Mouse (Mus musculus) myocyte (in vitro differentiated cells): ENCODE data around the gene Antxr1. TPM values are rescaled to one million over a fixed set of nuclear protein-coding genes. Genes with fewer than 3 reads are reported as not detected.

Experiments used
- H3K27me3 ChIP-seq: one replicate; pipeline ENCODE4 v1.6.1; 2011; ENCODE audit not compliant: control insufficient read depth, insufficient read depth, insufficient read length
- H3K36me3 ChIP-seq: one replicate; pipeline ENCODE4 v1.6.1; 2011; ENCODE audit not compliant: control insufficient read depth, insufficient read depth
- H3K4me2 ChIP-seq: one replicate; pipeline ENCODE4 v1.6.1; 2011; ENCODE audit warnings: low read depth, control low read depth
- H3K4me3 ChIP-seq: one replicate; pipeline ENCODE4 v1.5.1; 2011; ENCODE audit warnings: mild to moderate bottlenecking, control low read depth, moderate library complexity
- H3K79me2 ChIP-seq: one replicate; pipeline ENCODE4 v1.6.1; 2011; ENCODE audit not compliant: control insufficient read depth, insufficient read depth
- H3ac ChIP-seq: one replicate; pipeline ENCODE4 v1.6.1; 2011; ENCODE audit not compliant: control insufficient read depth, insufficient read length
- CEBPB ChIP-seq: IDR thresholded peaks from 2 replicates; pipeline ENCODE4 v1.6.1; 2011; ENCODE audit warnings: mild to moderate bottlenecking, moderate library complexity; ENCODE audit not compliant: poor library complexity, insufficient read depth, severe bottlenecking
- E2F4 ChIP-seq: IDR thresholded peaks from one replicate; pipeline ENCODE4 v1.6.1; 2011; ENCODE audit warnings: mild to moderate bottlenecking, control low read depth, moderate library complexity; ENCODE audit not compliant: insufficient read depth
- MAX ChIP-seq: IDR thresholded peaks from one replicate; pipeline ENCODE4 v1.6.1; 2011; ENCODE audit warnings: low read depth, mild to moderate bottlenecking, control low read depth
- MYOD1 ChIP-seq, 3 experiments: IDR thresholded peaks; one replicate each; pipeline ENCODE4 v1.6.1; 2011; ENCODE audit warnings: control low read depth in 2 of 3, low read depth in 2 of 3, mild to moderate bottlenecking in 2 of 3, moderate library complexity in 1 of 3; ENCODE audit not compliant: insufficient read length in 2 of 3, control insufficient read depth in 1 of 3
- MYOG ChIP-seq, 3 experiments: IDR thresholded peaks; one replicate each; pipeline ENCODE4 v1.6.1; 2011; ENCODE audit warnings: control low read depth in 2 of 3, low read depth in 2 of 3, mild to moderate bottlenecking in 2 of 3; ENCODE audit not compliant: insufficient read length in 2 of 3, control insufficient read depth in 1 of 3, insufficient read depth in 1 of 3
- POLR2A ChIP-seq: IDR thresholded peaks from one replicate; pipeline ENCODE4 v1.6.1; 2011; ENCODE audit warnings: low read depth, mild to moderate bottlenecking, control low read depth, moderate library complexity; ENCODE audit not compliant: insufficient read length
- POLR2AphosphoS2 ChIP-seq: IDR thresholded peaks from one replicate; pipeline ENCODE4 v1.6.1; 2011; ENCODE audit warnings: low read depth, control low read depth; ENCODE audit not compliant: insufficient read length
- REST ChIP-seq: IDR thresholded peaks from one replicate; pipeline ENCODE4 v1.6.1; 2011; ENCODE audit warnings: mild to moderate bottlenecking, control low read depth, moderate library complexity; ENCODE audit not compliant: insufficient read depth, insufficient read length
- SRF ChIP-seq: IDR thresholded peaks from one replicate; pipeline ENCODE4 v1.6.1; 2011; ENCODE audit warnings: low read depth; ENCODE audit not compliant: control insufficient read depth, insufficient read length
- TCF12 ChIP-seq: IDR thresholded peaks from one replicate; pipeline ENCODE4 v1.6.1; 2011; ENCODE audit warnings: mild to moderate bottlenecking, control low read depth; ENCODE audit not compliant: poor library complexity, insufficient read depth, severe bottlenecking
- TCF3 ChIP-seq: IDR thresholded peaks from one replicate; pipeline ENCODE4 v1.6.1; 2011; ENCODE audit warnings: low read depth, control low read depth; ENCODE audit not compliant: insufficient read length
- USF1 ChIP-seq: IDR thresholded peaks from one replicate; pipeline ENCODE4 v1.6.1; 2011; ENCODE audit warnings: low read depth, mild to moderate bottlenecking, control low read depth, moderate library complexity
- polyA plus RNA-seq: library from polyadenylated mRNA; unstranded; fragments of >200 nt; fragmentation: generic; extraction: Trizol; gene quantifications from one replicate; pipeline ENCODE4 v1.2.1, GENCODE M21; 2012; ENCODE audit warnings: missing spikeins

Gene Antxr1
- polyA plus RNA-seq, 1 experiment = 8.6 TPM

DNA sequence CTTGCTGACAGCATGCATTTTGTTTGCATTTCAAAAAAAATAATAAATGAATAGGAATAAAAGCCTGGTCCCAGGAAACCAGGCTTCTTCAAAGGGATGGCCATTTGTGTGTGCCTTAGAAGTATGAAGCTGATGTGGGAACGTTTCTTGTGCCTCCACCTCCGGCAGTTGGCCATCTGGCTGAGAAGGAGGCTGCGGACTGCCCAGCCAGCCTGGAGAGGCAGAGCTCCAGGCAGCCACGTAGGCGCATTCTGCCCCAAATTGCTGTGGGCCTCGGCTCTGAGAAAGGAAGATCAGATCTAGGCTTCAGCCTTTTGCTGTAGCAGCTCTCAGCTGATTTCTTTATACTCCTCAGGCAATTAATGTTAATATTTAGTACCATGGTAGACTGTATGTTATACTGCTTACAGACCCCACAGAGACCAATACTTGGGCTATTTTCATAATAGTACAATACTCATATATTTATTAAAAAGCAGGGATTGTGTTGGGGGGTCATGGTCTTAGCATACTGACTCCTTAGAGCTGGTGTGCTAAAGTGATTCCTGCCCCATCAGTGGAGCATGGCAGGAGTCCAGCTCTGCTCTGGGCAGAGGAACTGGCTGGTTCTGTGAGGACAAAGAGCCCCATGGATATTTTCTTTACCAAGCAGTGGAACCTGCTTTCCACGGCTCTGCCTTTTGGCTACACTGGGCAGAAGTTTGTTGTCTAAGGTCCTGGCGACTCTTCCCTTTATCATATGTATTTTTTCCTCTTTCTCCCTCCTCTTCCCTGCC is 169.9 kb downstream of the Antxr1 start:
- TF ChIP-seq USF1 (no peak), POLR2A (no peak), MAX (no peak), SRF (no peak), REST (no peak), POLR2AphosphoS2 (no peak), TCF12 (no peak), MYOD1 (IDR thresholded peaks at IDR 0.05; ENCODE audit: control insufficient read depth in 1 of 3, insufficient read length in 2 of 3, low read depth in 2 of 3) (no peak), TCF3 (no peak), MYOG (IDR thresholded peaks at IDR 0.05; ENCODE audit: control insufficient read depth in 1 of 3, insufficient read depth in 1 of 3, insufficient read length in 2 of 3, low read depth in 2 of 3) (no peak)
- H3K4me3 ChIP-seq = no peak overlapping the region
- no peaks in the 10 kb centered on the region for H3K79me2 ChIP-seq
- no peak overlapping the region for H3K4me2 ChIP-seq
- no peak overlapping the region for H3ac ChIP-seq
- H3K27me3 ChIP-seq = no peaks in the 10 kb centered on the region
- no peaks in the 10 kb centered on the region for H3K36me3 ChIP-seq

DNA sequence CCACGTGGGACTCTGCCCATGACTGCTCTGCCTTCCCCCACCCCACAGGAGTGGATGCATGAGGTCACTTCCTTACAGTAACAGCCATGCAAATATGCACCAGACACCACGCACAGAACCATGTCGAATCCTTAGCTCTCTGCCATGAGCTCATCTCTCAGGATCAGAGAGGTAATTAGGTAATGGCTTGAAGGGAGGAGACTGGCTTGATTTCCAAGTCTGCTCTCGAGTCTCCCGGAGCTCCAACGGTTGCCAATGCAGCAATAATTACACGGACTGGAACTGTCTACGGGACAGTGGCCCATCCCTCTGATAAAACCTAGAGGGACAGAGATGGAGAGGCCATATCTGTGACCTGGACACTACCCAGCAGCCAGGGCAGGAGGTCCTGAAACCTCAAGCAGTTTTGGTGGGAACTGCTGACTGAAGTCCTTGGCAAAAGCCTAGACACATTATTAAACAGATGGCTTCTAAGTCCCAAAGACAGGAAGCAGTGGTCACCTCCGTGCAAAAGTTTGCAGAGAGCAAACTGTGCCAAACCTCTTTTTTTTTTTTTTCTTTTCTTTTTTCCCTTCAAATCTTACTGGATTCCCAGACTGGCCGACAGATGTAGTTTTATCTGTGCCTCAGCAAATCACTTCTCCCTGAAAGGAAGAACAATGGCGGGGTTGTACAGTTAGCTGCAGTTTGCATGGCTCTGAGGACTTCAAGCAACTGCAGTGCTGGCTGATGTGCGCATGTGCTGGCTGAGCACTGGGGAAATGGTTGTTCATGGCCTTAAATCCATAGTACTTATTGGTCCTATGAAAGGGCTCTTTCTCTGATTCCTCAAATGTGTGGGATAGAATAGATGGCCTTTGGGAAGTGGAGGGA is 174.0 kb downstream of the Antxr1 start:
- no peaks in the 10 kb centered on the region for H3K27me3 ChIP-seq
- no peak for TF ChIP-seq E2F4
- no peak for TF ChIP-seq TCF12
- TF ChIP-seq MAX = no peak
- no peak for TF ChIP-seq REST
- no peak for TF ChIP-seq MYOD1 (IDR thresholded peaks at IDR 0.05; ENCODE audit: control insufficient read depth in 1 of 3, insufficient read length in 2 of 3, low read depth in 2 of 3)
- no peak for TF ChIP-seq SRF
- TF ChIP-seq MYOG (IDR thresholded peaks at IDR 0.05; ENCODE audit: control insufficient read depth in 1 of 3, insufficient read depth in 1 of 3, insufficient read length in 2 of 3, low read depth in 2 of 3) = no peak
- no peak for TF ChIP-seq USF1
- no peak for TF ChIP-seq TCF3
- no peak for TF ChIP-seq POLR2AphosphoS2
- TF ChIP-seq POLR2A = no peak
- TF ChIP-seq CEBPB = no peak
- H3K4me2 ChIP-seq = no peak overlapping the region
- no peaks in the 10 kb centered on the region for H3K79me2 ChIP-seq
- H3K4me3 ChIP-seq = no peak overlapping the region
- H3K36me3 ChIP-seq = no peaks in the 10 kb centered on the region
- no peak overlapping the region for H3ac ChIP-seq

DNA sequence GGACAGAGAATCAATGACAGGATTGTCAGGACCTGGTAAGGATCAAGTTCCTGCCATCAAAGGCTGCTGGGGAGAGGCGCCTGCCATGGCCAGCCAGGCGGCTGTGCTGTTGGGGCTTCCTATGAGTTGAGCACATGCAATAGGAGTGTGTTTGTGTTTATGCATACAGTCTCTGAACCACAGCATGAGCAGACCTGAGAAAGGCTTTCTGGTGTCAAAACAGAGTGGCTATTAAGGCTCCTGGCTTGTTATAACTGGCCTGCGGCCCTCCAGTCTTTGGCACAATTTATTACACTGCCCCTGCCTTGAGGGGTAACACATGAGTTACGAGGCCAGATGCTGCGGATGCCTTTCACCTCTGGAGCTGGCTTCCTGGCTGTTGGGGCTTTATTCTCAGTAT is 175.4 kb downstream of the Antxr1 start:
- no peaks in the 10 kb centered on the region for H3K36me3 ChIP-seq
- no peak overlapping the region for H3ac ChIP-seq
- no peak for TF ChIP-seq USF1
- TF ChIP-seq POLR2A = no peak
- TF ChIP-seq CEBPB = no peak
- no peak for TF ChIP-seq SRF
- no peak for TF ChIP-seq POLR2AphosphoS2
- no peak for TF ChIP-seq E2F4
- no peak for TF ChIP-seq MAX
- TF ChIP-seq MYOG (IDR thresholded peaks at IDR 0.05; ENCODE audit: control insufficient read depth in 1 of 3, insufficient read depth in 1 of 3, insufficient read length in 2 of 3, low read depth in 2 of 3) = no peak
- no peak overlapping the region for H3K4me2 ChIP-seq
- H3K27me3 ChIP-seq = no peaks in the 10 kb centered on the region
- H3K79me2 ChIP-seq = no peaks in the 10 kb centered on the region
- H3K4me3 ChIP-seq = no peak overlapping the region

DNA sequence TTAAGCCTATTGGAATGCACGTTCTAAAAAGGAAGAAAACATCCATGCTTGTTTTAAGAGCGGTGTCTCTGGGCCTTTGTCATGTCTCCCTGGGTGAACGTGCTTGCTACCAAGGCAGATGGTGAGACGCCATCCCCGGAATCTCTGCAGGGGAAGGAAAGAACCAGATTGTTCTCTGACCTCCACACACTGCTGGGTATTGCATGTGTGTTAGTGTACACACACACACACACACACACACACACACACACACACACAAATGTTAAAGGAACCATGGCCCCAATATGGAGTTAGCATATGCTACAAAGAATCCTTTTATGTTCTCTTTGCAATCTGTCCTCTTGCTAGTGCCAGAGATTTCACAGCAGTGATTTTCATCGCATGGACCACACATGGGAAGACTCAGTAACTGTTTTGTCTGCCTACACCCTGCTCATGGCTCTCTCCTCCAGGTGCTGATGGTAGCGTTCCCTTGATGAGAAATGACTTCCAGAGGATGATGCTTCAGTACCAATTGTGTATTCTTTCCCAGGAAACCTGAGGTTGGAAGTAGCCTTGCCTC is 177.5 kb downstream of the Antxr1 start:
- Histone ChIP-seq H3K36me3 (no peaks in the 10 kb centered on the region), H3K27me3 (no peaks in the 10 kb centered on the region), H3K4me2 (no peak overlapping the region), H3K4me3 (no peak overlapping the region), H3K79me2 (no peaks in the 10 kb centered on the region), H3ac (no peak overlapping the region)
- no peak for TF ChIP-seq SRF
- TF ChIP-seq POLR2A = no peak
- TF ChIP-seq CEBPB = no peak
- no peak for TF ChIP-seq MYOG (IDR thresholded peaks at IDR 0.05; ENCODE audit: control insufficient read depth in 1 of 3, insufficient read depth in 1 of 3, insufficient read length in 2 of 3, low read depth in 2 of 3)
- no peak for TF ChIP-seq POLR2AphosphoS2
- no peak for TF ChIP-seq MYOD1 (IDR thresholded peaks at IDR 0.05; ENCODE audit: control insufficient read depth in 1 of 3, insufficient read length in 2 of 3, low read depth in 2 of 3)
- TF ChIP-seq E2F4 = no peak
- no peak for TF ChIP-seq USF1
- no peak for TF ChIP-seq TCF12
- TF ChIP-seq MAX = no peak
- no peak for TF ChIP-seq REST
- TF ChIP-seq TCF3 = no peak
